Mouse (Mus musculus) erythroid progenitor cell, adult 5-6 weeks (primary cell): Measurements from ENCODE around the gene Ugt1a8. TPM values are rescaled to one million over a fixed set of nuclear protein-coding genes. Genes with fewer than 3 reads are reported as not detected.
A peak's percentile ranks its signal among the peaks of the same experiment; 100 is the strongest.
"Not testable (repeated sequence)": the region's sequence is repeated elsewhere in the genome, so short reads cannot be mapped to it uniquely, and the experiment has no call there.

Experiments used
- ATAC-seq: replicated peaks from 2 replicates; pipeline ENCODE4 v1.8.0; 2016; ENCODE audit warnings: moderate number of reproducible peaks, mild to moderate bottlenecking, moderate TSS enrichment, inconsistent platforms; ENCODE audit not compliant: poor library complexity, low FRiP score, severe bottlenecking
- total RNA-seq, 2 experiments: library from RNA; stranded (forward) in 1 of 2; stranded (reverse) in 1 of 2; fragments of 150-400 nt in 1 of 2; fragments of 186-747, 209-891 nt in 1 of 2; gene quantifications; 2 replicates each; pipeline versions ENCODE4 v1.2.3 to v1.2.4; 2015 to 2017; ENCODE audit warnings: low replicate concordance in 2 of 2

The Ugt1a8 gene
- total RNA-seq (2015; ENCODE audit: low replicate concordance) (not detected in 2 replicates), total RNA-seq (2017; ENCODE audit: low replicate concordance) (not detected in 2 replicates)

DNA sequence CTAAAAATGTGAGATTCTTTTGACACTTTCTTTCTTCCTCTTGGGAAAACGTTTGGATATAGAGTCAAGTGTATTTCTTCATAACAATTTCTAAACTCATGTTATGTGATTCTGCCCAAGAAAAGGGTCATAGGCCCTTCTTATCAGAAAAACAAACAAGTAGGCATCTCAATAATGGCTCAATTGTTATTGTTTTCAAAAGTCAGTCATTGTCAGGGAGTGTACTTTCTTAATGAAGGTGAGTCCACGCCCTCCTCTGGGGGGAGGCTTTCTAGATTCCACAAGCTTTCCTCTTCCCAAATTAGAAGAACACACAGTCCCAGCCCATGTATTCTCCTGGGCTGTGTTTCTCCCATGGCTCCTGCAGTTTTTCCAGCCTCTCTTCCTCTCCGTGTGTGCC lies at the start of gene Ugt1a8:
Gene Ugt1a8, plus strand, starts transcription at position 301 of the 400 bp plus-strand sequence.
- no peak for ATAC-seq

DNA sequence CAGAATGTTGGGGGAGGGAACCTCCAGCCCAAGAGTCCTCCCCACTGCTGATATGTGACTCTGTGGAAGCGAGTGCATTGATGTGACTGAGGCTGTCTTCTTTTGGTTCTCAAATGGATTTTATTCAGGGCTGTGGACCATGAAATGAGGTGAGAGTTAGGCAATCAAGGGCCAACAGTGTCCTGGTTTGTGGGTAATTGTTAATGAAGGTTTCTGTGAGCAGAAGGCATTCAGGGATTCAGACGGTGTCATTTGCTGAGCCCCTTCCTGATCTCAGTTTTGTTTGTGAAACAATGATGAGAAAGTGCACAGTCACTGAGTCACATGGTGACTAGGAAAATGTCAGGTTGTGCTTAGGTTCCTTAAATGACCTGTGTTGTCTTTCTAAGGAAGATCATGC lies 44.6 kb upstream of the Ugt1a8 start:
- ATAC-seq: not testable (repeated sequence)

- not testable (repeated sequence) for ATAC-seq
Observed at GRCm38 (mm10) chr1:88044832-88045437, 42.7 kb upstream of the Ugt1a8 start.

- not testable (repeated sequence) for ATAC-seq
Observed at GRCm38 (mm10) chr1:88047408-88047807, 40.2 kb upstream of the Ugt1a8 start.

- no peak for ATAC-seq
Observed at GRCm38 (mm10) chr1:88055088-88055487, 32.5 kb upstream of the Ugt1a8 start, which contains the start of gene Ugt1a10. Ugt1a10 (plus strand) TSS chr1:88055388.

GRCm38 (mm10) chr1:88066472-88067102 lies 21.0 kb upstream of the Ugt1a8 start:
- not testable (repeated sequence) for ATAC-seq

- no peak for ATAC-seq
Observed at GRCm38 (mm10) chr1:88070495-88070894, 17.1 kb upstream of the Ugt1a8 start, which contains the start of gene Ugt1a9. Ugt1a9 (plus strand) TSS chr1:88070800.

GRCm38 (mm10) chr1:88070902-88071301 lies 16.7 kb upstream of the Ugt1a8 start:
- no peak for ATAC-seq

DNA sequence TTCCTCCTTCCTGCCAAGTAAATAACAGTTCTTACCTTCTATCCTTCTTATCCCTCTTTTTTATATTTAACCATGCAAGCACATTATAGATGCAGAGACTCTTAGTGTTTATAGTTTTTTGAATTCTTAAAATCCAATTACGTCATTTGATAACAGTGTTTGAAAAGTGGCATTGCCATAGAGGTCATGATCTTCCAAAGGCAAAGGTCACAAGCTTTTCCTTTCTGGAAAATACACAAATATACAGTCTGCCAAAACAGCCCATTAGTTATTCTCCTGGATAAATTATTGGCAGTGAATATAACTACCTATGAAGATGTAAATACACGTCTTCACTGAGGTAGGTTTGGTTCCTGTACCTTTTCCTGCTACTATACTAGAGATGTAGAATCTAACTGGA lies 13.1 kb upstream of the Ugt1a8 start:
- no peak for ATAC-seq

GRCm38 (mm10) chr1:88077128-88077527 lies 10.5 kb upstream of the Ugt1a8 start:
- ATAC-seq: no peak

DNA sequence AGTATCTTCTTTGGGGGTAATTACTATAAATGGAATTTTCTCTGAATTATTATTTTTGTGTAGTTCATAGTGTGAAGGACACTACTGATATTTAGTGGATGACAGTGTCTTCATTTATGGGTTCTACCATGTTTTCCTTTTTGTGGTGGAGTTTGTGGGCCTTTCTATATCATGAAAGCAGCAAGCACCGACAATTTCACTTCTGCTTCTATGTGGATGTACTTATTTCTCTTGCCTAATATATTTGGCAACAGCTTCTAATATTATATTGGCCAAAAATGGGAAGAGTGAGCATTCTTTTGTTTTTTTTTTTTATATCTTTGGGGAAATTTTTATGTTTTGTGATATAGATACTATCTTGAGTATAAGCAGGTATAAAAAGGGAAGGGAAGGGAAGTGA lies 5.9 kb upstream of the Ugt1a8 start:
- no peak for ATAC-seq

DNA sequence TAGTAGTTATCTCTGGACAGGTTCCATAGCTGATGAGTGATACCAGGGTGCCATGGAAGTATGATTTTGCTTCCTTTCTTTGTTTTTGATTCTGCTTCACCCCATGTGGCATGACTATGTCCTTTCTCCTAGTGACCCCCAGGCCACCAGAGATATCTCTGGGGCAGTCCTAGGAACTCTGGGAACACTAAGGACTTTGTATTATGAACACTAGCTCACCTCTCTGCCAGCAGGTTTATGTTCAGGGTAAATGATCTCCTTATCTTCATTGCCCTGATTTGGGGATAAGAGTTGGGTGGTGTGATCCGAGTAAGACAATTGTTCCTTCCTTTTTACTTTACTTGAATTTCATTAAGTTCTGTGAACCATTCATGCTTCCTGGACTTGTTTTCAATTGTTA lies 1.5 kb upstream of the Ugt1a8 start:
- ATAC-seq: no peak

GRCm38 (mm10) chr1:88092341-88092740 lies 4.7 kb downstream of the Ugt1a8 start:
- no peak for ATAC-seq

- ATAC-seq: peak; percentile 17; the same call in 1 of the 2 replicates
Observed at GRCm38 (mm10) chr1:88094270-88094676, 6.7 kb downstream of the Ugt1a8 start.

DNA sequence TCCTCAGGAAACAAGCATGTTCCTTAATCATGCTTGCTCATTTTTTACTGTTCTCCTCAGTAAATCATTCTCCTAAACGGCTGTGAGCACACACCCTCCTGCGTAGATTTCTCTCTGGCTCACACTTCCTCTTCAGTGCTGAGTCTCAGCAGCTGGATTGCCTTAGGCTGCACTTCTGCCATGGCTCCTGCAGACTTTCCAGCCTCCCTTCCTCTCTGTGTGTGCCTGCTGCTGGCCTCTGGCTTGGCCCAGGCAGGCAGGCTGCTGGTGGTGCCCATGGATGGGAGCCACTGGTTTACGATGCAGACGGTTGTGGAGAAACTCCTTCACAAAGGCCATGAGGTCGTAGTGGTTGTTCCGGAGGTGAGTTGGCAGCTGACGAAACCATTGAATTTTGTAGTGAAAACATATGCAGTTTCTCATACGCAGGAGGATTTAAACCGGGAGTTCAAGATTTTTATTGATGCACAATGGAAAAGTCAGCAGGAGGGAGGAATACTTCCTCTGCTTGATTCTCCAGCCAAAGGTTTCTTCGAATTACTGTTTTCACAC lies 7.4 kb downstream of the Ugt1a8 start, which contains the start of gene Ugt1a7c:
Gene Ugt1a7c, plus strand, starts transcription at position 122 of the 552 bp plus-strand sequence.
- no peak for ATAC-seq

GRCm38 (mm10) chr1:88098546-88098945 lies 10.9 kb downstream of the Ugt1a8 start:
- not testable (repeated sequence) for ATAC-seq

DNA sequence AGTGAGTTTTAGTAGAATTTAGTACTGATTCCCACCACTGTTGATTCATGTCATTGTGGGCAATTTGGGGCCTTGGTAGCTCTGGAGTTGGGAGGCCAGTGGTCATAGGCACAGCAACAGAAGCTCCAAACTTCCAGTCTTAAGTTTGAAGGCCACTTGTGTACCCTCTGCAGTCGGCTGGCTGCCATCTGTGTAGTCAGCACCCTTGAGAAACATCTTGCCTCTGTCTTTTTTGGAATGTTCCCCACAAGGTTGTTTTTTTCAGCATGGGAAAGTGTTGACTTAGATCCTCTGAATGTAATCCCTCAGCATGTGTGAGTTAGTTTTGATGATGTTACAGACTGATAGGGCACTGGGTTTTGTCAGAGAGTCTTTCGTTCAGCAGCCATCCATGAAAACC lies 12.1 kb downstream of the Ugt1a8 start:
- ATAC-seq: not testable (repeated sequence)

DNA sequence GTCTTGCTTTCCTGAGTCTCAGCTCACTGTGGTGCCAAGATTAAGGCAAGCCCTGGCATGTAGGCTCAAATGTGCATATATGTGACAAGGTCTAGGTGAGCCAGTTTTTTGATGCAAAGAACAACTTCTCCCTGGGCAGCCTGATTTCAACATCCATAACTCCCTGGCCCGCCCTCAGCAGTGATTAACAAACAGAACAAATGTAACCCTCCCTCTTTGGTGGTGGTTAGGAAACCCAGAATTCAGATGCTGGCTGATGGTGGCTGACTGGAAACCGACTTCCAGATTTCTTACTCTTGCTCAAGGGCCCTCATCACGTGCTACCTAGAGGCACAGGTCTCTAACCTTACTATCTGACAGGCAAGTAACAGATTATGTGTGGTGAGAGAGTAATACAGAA lies 15.4 kb downstream of the Ugt1a8 start, which contains the start of gene Ugt1a6b:
Gene Ugt1a6b, plus strand, starts transcription at position 234 of the 400 bp plus-strand sequence.
- ATAC-seq: not testable (repeated sequence)

DNA sequence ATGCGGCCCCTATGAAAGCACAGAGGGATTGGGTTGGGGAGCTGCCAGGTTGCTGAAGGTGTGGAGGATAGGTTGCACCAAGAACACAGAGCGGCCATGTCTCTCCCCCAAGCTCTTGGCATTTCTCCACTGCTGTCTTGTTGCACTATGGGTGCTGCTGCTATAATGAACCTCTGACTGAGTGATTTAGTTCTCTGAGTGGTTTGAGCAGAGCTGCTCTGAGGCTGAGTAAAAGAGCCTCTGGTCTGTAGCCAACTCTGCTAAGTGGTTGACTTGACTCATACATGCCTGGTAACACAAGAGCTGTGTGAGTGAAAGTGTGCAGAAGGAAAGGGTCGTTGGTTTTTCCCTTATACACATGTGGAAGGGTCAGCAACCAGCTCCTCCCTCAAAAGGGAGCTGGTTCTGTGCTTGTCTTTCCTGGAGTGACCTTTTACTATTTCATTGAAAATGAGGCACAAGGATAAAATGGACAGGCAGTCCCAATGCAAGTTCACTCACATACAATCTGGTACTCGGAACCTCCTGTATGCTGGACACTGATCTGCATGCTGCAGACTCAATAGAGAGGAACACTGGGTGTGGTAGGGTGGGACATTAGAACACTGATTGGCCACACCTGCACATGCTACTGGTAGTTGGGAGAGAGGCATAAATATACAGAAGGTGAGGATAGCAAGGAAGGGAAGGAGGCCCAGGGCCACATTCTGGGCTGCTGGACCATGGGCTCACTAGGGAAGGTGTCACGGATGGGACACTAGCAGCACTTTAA lies 16.3 kb downstream of the Ugt1a8 start:
- not testable (repeated sequence) for ATAC-seq
